Mouse (Mus musculus): ENCODE results near the gene Pik3c2a. TPM values are rescaled to one million over a fixed set of nuclear protein-coding genes. Genes with fewer than 3 reads are reported as not detected.

The Pik3c2a gene
- polyA plus RNA-seq (2014; fragmentation: Nextera tagmentation; extraction: Ambion mirVana): 28.5 and 33.4 TPM in 2 replicates

- H3K4me3 ChIP-seq (ENCODE audit: low read depth, low read length): peak within 1 kb of the TSS; percentile 91
- DNase-seq (ENCODE audit: low spot score) (peak; percentile 97), ATAC-seq (replicated peaks; ENCODE audit: low FRiP score) (peak; percentile 99)
- H3K27ac ChIP-seq (ENCODE audit: low read depth, low read length): peak within 1 kb of the TSS; percentile 81
- peak within 1 kb of the TSS; percentile 92 for H3K4me2 ChIP-seq (ENCODE audit: low read depth, low read length, severe bottlenecking)
- H3K9me3 ChIP-seq (ENCODE audit: control insufficient read depth, low read length): no peaks in the 10 kb centered on the region
- no peaks in the 10 kb centered on the region for H3K27me3 ChIP-seq (ENCODE audit: control insufficient read depth, insufficient read depth, low read length)
- H3K9ac ChIP-seq (ENCODE audit: low read length): peak within 1 kb of the TSS; percentile 90
- H3K4me1 ChIP-seq (replicated peaks; ENCODE audit: control insufficient read depth, insufficient read depth, low read length): peaks cover 12% of the 10 kb centered on the region; the same call in 1 of the 2 replicates
- no peaks in the 10 kb centered on the region for H3K36me3 ChIP-seq (ENCODE audit: control insufficient read depth, insufficient read depth, low read length)
- WGBS: under 1% methylated on average over 71 of the region's 72 CpGs
Observed at GRCm38 (mm10) chr7:116443004-116443696, at the start of gene Pik3c2a. Gene Pik3c2a (minus strand): TSS chr7:116443449.

- H3K4me3 ChIP-seq (ENCODE audit: low read depth, low read length): no peak overlapping the region
- no peaks in the 10 kb centered on the region for H3K4me1 ChIP-seq (replicated peaks; ENCODE audit: control insufficient read depth, insufficient read depth, low read length)
- no peaks in the 10 kb centered on the region for H3K9me3 ChIP-seq (ENCODE audit: control insufficient read depth, low read length)
- H3K27me3 ChIP-seq (ENCODE audit: control insufficient read depth, insufficient read depth, low read length): no peaks in the 10 kb centered on the region
- WGBS: 85% methylated on average over 4 of the region's 4 CpGs
- H3K9ac ChIP-seq (ENCODE audit: low read length): no peak overlapping the region
- ATAC-seq (replicated peaks; ENCODE audit: low FRiP score) (no peak), DNase-seq (ENCODE audit: low spot score) (no peak)
- H3K36me3 ChIP-seq (ENCODE audit: control insufficient read depth, insufficient read depth, low read length): no peaks in the 10 kb centered on the region
- H3K27ac ChIP-seq (ENCODE audit: low read depth, low read length): no peak overlapping the region
- no peak overlapping the region for H3K4me2 ChIP-seq (ENCODE audit: low read depth, low read length, severe bottlenecking)
Observed at GRCm38 (mm10) chr7:116491113-116491512, 47.9 kb upstream of the Pik3c2a start.

- no peak overlapping the region for H3K27ac ChIP-seq (ENCODE audit: low read depth, low read length)
- WGBS: 76% methylated on average over 1 of the region's 1 CpGs
- no peak overlapping the region for H3K9ac ChIP-seq (ENCODE audit: low read length)
- ATAC-seq (replicated peaks; ENCODE audit: low FRiP score) (no peak), DNase-seq (ENCODE audit: low spot score) (no peak)
- H3K4me2 ChIP-seq (ENCODE audit: low read depth, low read length, severe bottlenecking): no peak overlapping the region
- H3K4me1 ChIP-seq (replicated peaks; ENCODE audit: control insufficient read depth, insufficient read depth, low read length): no peaks in the 10 kb centered on the region
- H3K9me3 ChIP-seq (ENCODE audit: control insufficient read depth, low read length): no peaks in the 10 kb centered on the region
- H3K27me3 ChIP-seq (ENCODE audit: control insufficient read depth, insufficient read depth, low read length): no peaks in the 10 kb centered on the region
- H3K36me3 ChIP-seq (ENCODE audit: control insufficient read depth, insufficient read depth, low read length): no peaks in the 10 kb centered on the region
- no peak overlapping the region for H3K4me3 ChIP-seq (ENCODE audit: low read depth, low read length)
Observed at GRCm38 (mm10) chr7:116485062-116485601, 41.9 kb upstream of the Pik3c2a start.

- Histone ChIP-seq H3K4me1 (replicated peaks; ENCODE audit: control insufficient read depth, insufficient read depth, low read length) (no peaks in the 10 kb centered on the region), H3K9ac (ENCODE audit: low read length) (no peak overlapping the region), H3K4me2 (ENCODE audit: low read depth, low read length, severe bottlenecking) (no peak overlapping the region), H3K27me3 (ENCODE audit: control insufficient read depth, insufficient read depth, low read length) (no peaks in the 10 kb centered on the region), H3K27ac (ENCODE audit: low read depth, low read length) (no peak overlapping the region), H3K36me3 (ENCODE audit: control insufficient read depth, insufficient read depth, low read length) (no peaks in the 10 kb centered on the region), H3K9me3 (ENCODE audit: control insufficient read depth, low read length) (no peaks in the 10 kb centered on the region), H3K4me3 (ENCODE audit: low read depth, low read length) (no peak overlapping the region)
- ATAC-seq (replicated peaks; ENCODE audit: low FRiP score) (no peak), DNase-seq (ENCODE audit: low spot score) (no peak)
- WGBS: 89% methylated on average over 5 of the region's 5 CpGs
Observed at GRCm38 (mm10) chr7:116484213-116484612, 41.0 kb upstream of the Pik3c2a start.

GRCm38 (mm10) chr7:116483782-116484181 lies 40.5 kb upstream of the Pik3c2a start:
- no peaks in the 10 kb centered on the region for H3K9me3 ChIP-seq (ENCODE audit: control insufficient read depth, low read length)
- DNase-seq (ENCODE audit: low spot score) (no peak), ATAC-seq (replicated peaks; ENCODE audit: low FRiP score) (no peak)
- 80% methylated on average over 5 of the region's 5 CpGs for WGBS
- no peaks in the 10 kb centered on the region for H3K36me3 ChIP-seq (ENCODE audit: control insufficient read depth, insufficient read depth, low read length)
- no peak overlapping the region for H3K4me2 ChIP-seq (ENCODE audit: low read depth, low read length, severe bottlenecking)
- H3K27me3 ChIP-seq (ENCODE audit: control insufficient read depth, insufficient read depth, low read length): no peaks in the 10 kb centered on the region
- H3K4me3 ChIP-seq (ENCODE audit: low read depth, low read length): no peak overlapping the region
- no peak overlapping the region for H3K27ac ChIP-seq (ENCODE audit: low read depth, low read length)
- H3K9ac ChIP-seq (ENCODE audit: low read length): no peak overlapping the region
- no peaks in the 10 kb centered on the region for H3K4me1 ChIP-seq (replicated peaks; ENCODE audit: control insufficient read depth, insufficient read depth, low read length)

- 54% methylated on average over 1 of the region's 1 CpGs for WGBS
- Histone ChIP-seq H3K27ac (ENCODE audit: low read depth, low read length) (no peak overlapping the region), H3K36me3 (ENCODE audit: control insufficient read depth, insufficient read depth, low read length) (no peaks in the 10 kb centered on the region), H3K27me3 (ENCODE audit: control insufficient read depth, insufficient read depth, low read length) (no peaks in the 10 kb centered on the region), H3K9me3 (ENCODE audit: control insufficient read depth, low read length) (no peaks in the 10 kb centered on the region), H3K4me3 (ENCODE audit: low read depth, low read length) (no peak overlapping the region), H3K4me2 (ENCODE audit: low read depth, low read length, severe bottlenecking) (no peak overlapping the region), H3K4me1 (replicated peaks; ENCODE audit: control insufficient read depth, insufficient read depth, low read length) (no peaks in the 10 kb centered on the region), H3K9ac (ENCODE audit: low read length) (no peak overlapping the region)
- ATAC-seq (replicated peaks; ENCODE audit: low FRiP score): no peak
- DNase-seq (ENCODE audit: low spot score): no peak
Observed at GRCm38 (mm10) chr7:116483106-116483505, 39.9 kb upstream of the Pik3c2a start.

- no peak for ATAC-seq (replicated peaks; ENCODE audit: low FRiP score)
Observed at GRCm38 (mm10) chr7:116476264-116476663, 33.0 kb upstream of the Pik3c2a start.

GRCm38 (mm10) chr7:116475836-116476235 lies 32.6 kb upstream of the Pik3c2a start:
- Histone ChIP-seq H3K9ac (ENCODE audit: low read length) (no peak overlapping the region), H3K4me3 (ENCODE audit: low read depth, low read length) (no peak overlapping the region), H3K4me1 (replicated peaks; ENCODE audit: control insufficient read depth, insufficient read depth, low read length) (no peaks in the 10 kb centered on the region), H3K9me3 (ENCODE audit: control insufficient read depth, low read length) (no peaks in the 10 kb centered on the region), H3K27ac (ENCODE audit: low read depth, low read length) (no peak overlapping the region), H3K4me2 (ENCODE audit: low read depth, low read length, severe bottlenecking) (no peak overlapping the region), H3K27me3 (ENCODE audit: control insufficient read depth, insufficient read depth, low read length) (no peaks in the 10 kb centered on the region), H3K36me3 (ENCODE audit: control insufficient read depth, insufficient read depth, low read length) (no peaks in the 10 kb centered on the region)
- DNase-seq (ENCODE audit: low spot score) (no peak), ATAC-seq (replicated peaks; ENCODE audit: low FRiP score) (no peak)

More at GRCm38 (mm10) chr7:116476264-116476663, 33.0 kb upstream of the Pik3c2a start:
- H3K4me3 ChIP-seq (ENCODE audit: low read depth, low read length): no peak overlapping the region
- H3K27me3 ChIP-seq (ENCODE audit: control insufficient read depth, insufficient read depth, low read length): no peaks in the 10 kb centered on the region
- no peaks in the 10 kb centered on the region for H3K36me3 ChIP-seq (ENCODE audit: control insufficient read depth, insufficient read depth, low read length)
- H3K4me1 ChIP-seq (replicated peaks; ENCODE audit: control insufficient read depth, insufficient read depth, low read length): no peaks in the 10 kb centered on the region
- whole genome bisulfite sequencing: 82% methylated on average over 5 of the region's 5 CpGs
- H3K9me3 ChIP-seq (ENCODE audit: control insufficient read depth, low read length): no peaks in the 10 kb centered on the region
- no peak overlapping the region for H3K9ac ChIP-seq (ENCODE audit: low read length)
- no peak for DNase-seq (ENCODE audit: low spot score)
- no peak overlapping the region for H3K27ac ChIP-seq (ENCODE audit: low read depth, low read length)
- H3K4me2 ChIP-seq (ENCODE audit: low read depth, low read length, severe bottlenecking): no peak overlapping the region

- H3K4me3 ChIP-seq (ENCODE audit: low read depth, low read length): no peak overlapping the region
- ATAC-seq (replicated peaks; ENCODE audit: low FRiP score) (no peak), DNase-seq (ENCODE audit: low spot score) (no peak)
- WGBS: 66% methylated on average over 8 of the region's 8 CpGs
- no peaks in the 10 kb centered on the region for H3K27me3 ChIP-seq (ENCODE audit: control insufficient read depth, insufficient read depth, low read length)
- no peak overlapping the region for H3K9ac ChIP-seq (ENCODE audit: low read length)
- H3K27ac ChIP-seq (ENCODE audit: low read depth, low read length): no peak overlapping the region
- no peaks in the 10 kb centered on the region for H3K9me3 ChIP-seq (ENCODE audit: control insufficient read depth, low read length)
- H3K4me2 ChIP-seq (ENCODE audit: low read depth, low read length, severe bottlenecking): no peak overlapping the region
- no peaks in the 10 kb centered on the region for H3K36me3 ChIP-seq (ENCODE audit: control insufficient read depth, insufficient read depth, low read length)
- no peaks in the 10 kb centered on the region for H3K4me1 ChIP-seq (replicated peaks; ENCODE audit: control insufficient read depth, insufficient read depth, low read length)
Observed at GRCm38 (mm10) chr7:116462114-116462513, 18.9 kb upstream of the Pik3c2a start.

Measured in forebrain, embryonic 11.5 days (tissue).